Mouse (Mus musculus) layer of hippocampus, postnatal 10 days (tissue): ENCODE data around the gene Dusp5. TPM values are rescaled to one million over a fixed set of nuclear protein-coding genes. Genes with fewer than 3 reads are reported as not detected.
"Not testable (repeated sequence)": the region's sequence is repeated elsewhere in the genome, so short reads cannot be mapped to it uniquely, and the experiment has no call there.

Source experiments
- DNase-seq, 2 experiments: peaks; one replicate each; pipeline ENCODE4 v3.0.0; 2021; ENCODE audit warnings: low spot score in 2 of 2
- long read RNA-seq: library from polyadenylated mRNA; stranded (forward); transcript quantifications from one replicate; pipeline ENCODE4 v2.0.0, GENCODE M21; 2023
- total RNA-seq, 2 experiments: library from RNA; stranded (reverse); gene quantifications; 2 replicates each; pipeline ENCODE4 v1.2.3; 2021

Gene Dusp5
- 10 to 100 TPM in 1 of 2 experiments, 1 to 10 TPM in 1; 9.3 to 10.1 TPM for total RNA-seq
- long read RNA-seq, transcript Dusp5-201 (4 exons, 2,473 nt), result major isoform, 5 of 7 reads
- long read RNA-seq, partial matches to known transcripts, result 2 of 7 reads
- long read RNA-seq, other reads (novel, unspliced or antisense), result 0 of 7 reads

DNA sequence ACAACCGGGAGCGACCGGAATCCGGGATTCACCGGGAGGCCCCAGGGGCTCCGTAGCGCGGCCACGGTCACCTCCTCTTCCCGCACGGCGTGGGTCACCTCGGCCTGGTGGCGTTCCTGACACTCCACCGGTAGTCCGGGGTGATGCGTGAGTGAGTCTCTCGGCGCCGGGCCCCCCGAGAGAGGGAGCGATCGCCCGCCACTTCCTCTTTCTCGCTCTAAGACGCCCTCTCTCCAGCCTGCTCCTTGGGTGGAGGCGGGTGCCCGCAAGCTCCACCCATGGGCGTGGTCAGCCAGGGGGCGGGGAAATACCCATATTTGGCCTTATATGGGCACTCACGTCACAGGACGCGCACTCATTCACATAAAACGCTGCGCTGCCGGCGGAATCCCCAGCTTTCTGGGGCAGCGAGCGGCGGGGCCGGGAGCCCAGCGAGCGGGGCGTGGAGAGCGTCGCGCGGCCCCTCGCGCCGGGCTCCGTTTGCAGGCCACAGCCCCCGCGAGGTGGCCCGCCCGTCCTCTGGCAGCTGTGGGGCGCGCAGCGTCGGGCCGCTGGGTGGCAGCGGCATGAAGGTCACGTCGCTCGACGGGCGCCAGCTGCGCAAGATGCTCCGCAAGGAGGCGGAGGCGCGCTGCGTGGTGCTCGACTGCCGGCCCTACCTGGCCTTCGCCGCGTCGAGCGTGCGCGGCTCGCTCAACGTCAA is at the start of gene Dusp5:
Dusp5 (plus strand) TSS at position 358 of the 703 bp plus-strand sequence.
- peak; percentile 98 for DNase-seq

DNA sequence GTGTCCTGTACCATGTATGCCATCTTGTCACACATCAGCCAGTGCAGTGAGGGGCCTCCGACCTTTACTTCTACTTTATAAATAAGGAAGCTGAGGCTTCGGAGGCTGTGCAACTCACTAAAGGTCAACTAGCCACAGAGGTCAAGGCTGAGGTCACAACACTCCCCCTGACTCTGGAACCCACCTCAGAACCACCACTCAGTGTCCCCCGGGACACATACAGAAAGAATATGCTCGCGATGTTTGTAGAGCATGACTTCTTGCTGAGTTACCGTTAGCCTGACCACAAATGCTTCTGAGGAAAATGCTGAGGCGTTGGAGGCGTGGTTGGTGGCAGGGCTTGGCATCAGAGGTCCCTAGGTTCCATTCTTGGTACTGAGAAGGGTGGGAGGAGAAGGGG is 49.3 kb upstream of the Dusp5 start:
- DNase-seq, result no peak

DNA sequence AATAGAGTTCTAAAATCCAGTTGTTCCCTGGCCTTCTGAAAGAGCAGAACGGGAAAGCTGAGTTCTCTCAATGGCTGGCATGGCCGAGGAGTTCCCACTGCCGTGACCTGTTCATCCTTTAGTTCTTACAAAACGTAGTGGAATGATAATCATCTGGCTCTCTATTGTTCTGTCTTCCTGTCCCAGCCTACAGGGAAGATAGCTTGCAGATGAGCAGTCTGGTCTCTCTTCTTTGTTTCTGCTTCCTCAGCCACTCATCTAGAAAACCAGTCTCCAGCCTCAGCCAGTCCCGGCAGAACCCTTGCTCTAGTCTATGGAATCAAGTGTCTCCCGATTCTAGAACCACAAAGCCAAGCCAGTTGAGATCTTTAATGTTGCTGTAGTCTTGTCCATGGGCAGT is 46.8 kb upstream of the Dusp5 start:
- no peak for DNase-seq

GRCm38 (mm10) chr19:53482527-53482926 is 46.4 kb upstream of the Dusp5 start:
- no peak for DNase-seq

- no peak for DNase-seq
Measured at GRCm38 (mm10) chr19:53483984-53484383, 44.9 kb upstream of the Dusp5 start.

- no peak for DNase-seq
Measured at GRCm38 (mm10) chr19:53484918-53485317, 44.0 kb upstream of the Dusp5 start.

GRCm38 (mm10) chr19:53489187-53489586 is 39.7 kb upstream of the Dusp5 start:
- DNase-seq, result no peak

DNA sequence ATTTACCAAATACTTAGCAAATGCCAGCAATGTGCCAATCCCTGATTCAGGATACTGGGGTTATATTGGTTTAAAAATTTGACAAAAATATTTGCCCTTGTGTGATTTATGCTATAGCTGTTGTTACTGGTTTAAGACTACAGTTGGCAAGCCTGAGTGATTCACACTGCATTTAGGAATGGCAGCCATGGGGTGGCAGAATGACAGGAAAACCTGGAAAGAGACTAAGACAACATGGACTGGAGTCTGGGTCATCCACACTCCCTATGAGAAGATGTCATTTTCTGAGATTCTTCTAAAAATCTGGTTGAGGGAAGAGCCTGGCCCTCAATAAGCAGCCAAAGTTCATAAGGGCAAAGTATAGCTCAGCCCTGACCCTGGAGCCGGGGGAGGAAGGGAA is 39.0 kb upstream of the Dusp5 start:
- DNase-seq, result no peak

DNA sequence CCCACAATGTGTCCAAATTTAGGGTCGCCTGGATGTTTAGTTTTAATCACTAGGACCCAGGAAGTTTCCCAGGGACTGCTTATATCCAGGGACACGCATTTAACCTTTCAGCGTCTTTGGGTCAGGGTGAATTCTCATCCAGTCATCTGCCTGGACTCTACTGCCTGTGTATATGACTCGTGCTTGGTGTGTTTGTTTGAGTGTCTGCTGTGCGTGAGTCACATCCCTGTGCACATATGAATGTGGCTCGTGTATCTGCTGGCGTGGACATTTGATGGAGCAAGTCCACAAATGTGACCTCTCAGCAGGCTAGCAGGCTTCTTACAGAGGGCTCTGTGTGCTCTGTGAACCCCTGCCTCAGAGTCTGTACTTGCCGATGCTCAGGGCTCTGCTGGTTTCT is 38.0 kb upstream of the Dusp5 start:
- no peak for DNase-seq

DNA sequence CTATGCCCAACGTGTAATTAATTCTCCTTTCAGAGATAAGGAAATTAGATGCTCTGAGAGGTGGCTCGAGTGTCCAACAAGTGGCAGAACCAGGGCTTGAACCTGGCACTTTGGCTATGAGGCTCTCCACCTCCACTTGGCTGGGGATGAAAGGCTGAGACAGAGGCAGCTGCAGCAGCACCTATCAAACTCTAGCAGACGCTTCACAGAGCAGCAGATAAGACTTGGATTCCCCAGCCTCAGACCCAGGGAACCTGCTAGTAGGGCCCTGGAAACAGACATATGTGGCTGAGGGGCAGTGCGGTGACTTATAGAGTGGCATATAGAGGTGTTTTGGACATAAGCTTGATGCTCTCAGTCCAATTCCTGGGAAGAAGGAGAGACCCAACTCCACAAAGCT is 36.4 kb upstream of the Dusp5 start:
- DNase-seq, result no peak

- no peak for DNase-seq
Measured at GRCm38 (mm10) chr19:53493866-53494265, 35.0 kb upstream of the Dusp5 start.

GRCm38 (mm10) chr19:53497910-53498309 is 31.0 kb upstream of the Dusp5 start:
- no peak for DNase-seq

- DNase-seq, result no peak
Measured at GRCm38 (mm10) chr19:53499049-53499448, 29.9 kb upstream of the Dusp5 start.

DNA sequence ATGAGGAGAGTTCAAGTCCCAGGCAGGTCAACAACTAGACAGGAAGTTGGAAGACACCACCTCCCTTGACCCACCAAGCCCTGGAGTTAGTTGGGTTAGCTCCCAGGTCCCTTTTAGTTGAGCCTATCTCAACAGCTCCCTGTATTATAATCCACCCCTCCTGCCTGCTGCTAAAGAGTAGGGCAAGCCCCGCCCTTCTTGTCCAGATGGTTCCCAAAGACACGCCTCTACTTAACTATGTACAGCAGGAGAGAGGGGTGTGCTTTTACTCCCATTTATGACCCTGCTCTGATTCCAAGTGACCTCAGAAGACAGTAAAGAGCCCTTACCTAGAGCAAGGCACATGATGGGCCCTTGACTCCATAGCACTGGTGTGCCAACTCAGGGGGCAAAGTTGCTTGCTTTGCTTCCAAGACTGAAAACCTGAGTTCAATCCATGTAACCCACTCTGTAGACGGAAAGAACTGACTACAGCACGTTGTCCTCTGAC is 29.4 kb upstream of the Dusp5 start:
- DNase-seq, result no peak

GRCm38 (mm10) chr19:53500298-53501006 is 28.5 kb upstream of the Dusp5 start:
- DNase-seq, result peak; percentile 21 to 32

DNA sequence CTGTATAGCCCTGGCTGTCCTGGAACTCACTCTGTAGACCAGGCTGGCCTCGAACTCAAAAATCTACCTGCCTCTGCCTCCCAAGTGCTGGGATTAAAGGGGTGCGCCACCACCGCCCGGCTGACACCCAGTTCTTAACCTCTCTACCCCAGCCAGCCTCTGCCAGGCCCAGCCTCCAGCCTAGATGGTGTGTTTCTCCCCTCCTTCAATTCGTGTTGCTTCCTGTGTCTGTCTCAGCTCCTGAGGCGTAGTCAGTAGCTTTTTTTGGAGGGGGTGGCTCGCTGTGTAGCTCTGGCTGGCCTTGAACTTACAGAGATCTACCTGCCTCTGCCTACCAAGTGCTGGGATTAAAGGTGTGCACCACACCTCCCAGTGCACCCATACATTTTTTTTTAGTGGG is 27.7 kb upstream of the Dusp5 start:
- DNase-seq, result not testable (repeated sequence)

GRCm38 (mm10) chr19:53501765-53502164 is 27.1 kb upstream of the Dusp5 start:
- DNase-seq, result no peak

DNA sequence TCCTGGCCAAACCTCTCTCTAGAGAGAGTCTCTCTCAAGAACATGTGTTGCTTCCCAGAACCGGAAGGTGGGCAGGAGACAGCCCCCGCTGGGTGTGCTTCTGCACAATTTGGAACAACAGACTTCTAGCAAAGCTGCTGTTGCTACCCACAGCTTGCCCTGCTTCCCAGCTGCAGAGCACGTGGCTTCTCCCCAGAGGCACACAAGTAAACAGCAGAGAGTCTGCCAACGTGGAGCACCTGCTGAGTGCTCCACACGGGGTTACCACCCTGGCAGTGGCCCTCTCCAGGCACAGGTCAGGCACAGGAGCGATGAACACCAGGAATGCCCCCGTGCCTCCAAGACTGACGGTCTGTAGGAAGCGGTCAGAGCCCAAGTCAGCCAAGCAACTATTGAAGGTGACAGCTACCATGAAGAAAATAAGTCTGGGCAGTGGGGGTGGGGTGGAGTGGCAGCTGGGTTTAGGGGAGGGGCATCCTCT is 26.0 kb upstream of the Dusp5 start:
- peak in 1 of 2 experiments; percentile 25 for DNase-seq

DNA sequence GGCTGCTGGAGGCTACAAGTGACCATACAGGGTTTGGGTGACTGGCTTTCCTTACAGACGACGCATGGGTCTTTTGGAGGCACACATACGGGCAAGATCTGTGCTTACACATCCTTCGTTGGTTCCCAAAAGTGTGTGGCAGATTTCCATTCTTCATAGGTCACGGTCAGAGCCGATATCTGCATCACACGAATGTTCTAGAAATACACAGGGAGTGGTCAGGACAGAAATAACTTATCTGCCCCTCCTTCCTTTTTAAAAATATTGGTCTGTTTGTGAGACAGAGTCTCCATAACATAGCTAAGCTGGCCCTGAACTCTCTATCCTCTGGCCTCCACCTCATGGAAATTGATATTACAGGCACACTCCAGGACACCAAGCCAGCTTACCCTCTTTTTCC is 24.7 kb upstream of the Dusp5 start:
- no peak for DNase-seq

GRCm38 (mm10) chr19:53505728-53506127 is 23.2 kb upstream of the Dusp5 start:
- no peak for DNase-seq

DNA sequence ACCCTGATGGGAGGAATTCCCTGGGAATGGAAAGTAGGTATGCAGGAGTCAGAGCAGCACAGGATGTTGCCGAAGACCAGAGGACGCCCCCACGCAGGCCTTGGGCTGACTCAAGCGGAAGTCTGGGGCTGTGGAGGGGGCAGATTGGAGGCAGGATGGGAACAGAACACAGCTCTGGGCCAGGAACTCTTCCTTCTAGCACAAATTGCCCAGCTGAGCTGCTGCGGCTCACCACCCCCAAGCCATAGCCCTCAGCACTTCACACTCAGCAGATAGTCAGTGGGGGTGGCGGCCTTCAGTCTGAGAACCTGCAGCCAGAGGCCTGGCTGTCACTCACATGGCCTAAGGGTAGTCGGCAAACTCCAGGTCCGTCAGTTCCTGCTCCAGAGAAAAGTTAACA is 21.4 kb upstream of the Dusp5 start:
- no peak for DNase-seq

DNA sequence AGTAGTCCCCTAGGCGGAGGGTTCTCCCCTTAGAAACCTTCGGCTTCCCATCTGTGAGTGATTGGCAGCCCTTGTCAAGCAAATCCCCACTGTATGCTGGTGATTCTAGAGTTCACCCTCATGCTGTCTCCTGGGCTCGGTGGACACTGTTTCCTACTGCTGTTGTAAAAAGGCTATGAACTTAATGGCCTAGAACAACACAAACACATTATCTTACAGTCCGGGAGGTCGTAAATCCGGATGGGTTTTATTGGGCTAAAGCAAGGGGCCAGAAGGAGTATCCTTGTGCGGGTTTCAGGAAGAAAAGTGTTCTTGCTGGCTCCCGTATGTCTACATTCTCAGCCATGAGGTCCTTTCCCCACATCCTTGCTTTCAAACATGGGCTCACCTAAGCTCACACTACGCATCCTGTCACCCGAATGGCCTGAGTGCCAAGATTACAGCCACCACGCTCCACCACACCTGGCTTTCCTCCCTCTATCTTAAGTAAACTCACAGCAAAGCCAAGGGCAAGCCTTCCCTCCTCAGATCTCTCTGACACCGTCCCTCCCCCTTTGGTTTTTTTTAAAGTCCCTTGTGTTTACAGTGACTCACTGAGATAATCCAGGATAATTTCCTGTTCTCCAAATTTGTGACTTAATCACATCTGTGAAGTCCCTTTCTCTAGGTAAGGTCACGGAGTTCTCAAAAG is 17.5 kb upstream of the Dusp5 start:
- DNase-seq, result no peak
